Mouse (Mus musculus): ENCODE measurements around the gene Dynlt1c.
"Not testable (repeated sequence)": the region's sequence is repeated elsewhere in the genome, so short reads cannot be mapped to it uniquely, and the experiment has no call there.

Gene Dynlt1c

DNA sequence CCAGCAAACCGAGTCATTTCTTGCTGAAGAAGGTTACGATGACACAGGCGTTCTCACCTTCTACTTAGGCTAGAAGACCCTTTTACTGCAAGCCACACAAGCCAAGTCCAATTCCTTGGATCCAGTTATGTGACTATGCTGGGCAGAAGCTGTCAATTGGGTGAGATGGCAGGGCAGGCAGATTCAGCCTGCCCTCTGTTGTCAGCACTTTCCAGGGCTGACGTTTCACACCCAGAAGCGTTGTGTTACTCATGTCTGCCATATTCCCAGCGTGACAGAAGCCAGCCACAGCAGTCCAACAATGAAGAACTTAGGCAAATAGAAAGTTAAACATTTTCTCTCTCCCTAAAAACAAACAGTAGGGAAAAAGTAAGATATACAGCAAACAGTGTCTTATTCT lies 18.6 kb downstream of the Dynlt1c start:
- not testable (repeated sequence) for DNase-seq

DNA sequence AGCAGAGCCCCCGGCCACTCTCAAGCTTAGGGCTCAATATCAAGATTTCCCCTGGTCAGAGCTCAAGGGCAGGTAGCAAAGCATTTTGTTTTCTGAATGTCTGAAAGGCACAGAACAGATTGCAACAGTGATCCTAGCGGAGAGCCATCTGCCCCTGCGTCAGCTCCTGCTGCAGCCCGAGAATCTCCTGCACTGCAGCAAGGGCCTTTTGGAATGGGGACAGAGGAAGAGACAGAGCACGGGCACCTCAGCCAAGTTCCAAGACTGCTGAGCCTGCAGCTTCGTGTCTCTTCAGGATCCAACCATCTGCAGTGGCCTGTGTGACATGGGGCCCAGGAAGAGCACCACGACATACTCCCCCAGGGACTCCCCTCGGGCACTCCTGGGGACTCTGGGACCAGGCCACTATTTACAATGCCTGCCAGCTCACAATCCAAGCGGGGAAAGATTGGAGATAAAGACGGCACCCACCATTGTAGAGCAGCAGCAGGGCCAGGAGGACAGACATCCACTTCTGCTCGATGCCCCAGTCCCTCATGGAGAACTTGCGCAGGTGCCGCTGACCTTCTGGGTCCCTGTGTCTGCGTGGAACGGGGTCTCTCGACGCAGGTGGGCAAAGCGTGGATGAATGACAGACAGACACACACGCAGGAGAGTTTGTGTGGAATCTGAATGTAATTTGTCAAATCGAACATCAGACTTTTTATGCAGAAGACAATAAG lies 19.4 kb downstream of the Dynlt1c start:
- not testable (repeated sequence) for DNase-seq

DNA sequence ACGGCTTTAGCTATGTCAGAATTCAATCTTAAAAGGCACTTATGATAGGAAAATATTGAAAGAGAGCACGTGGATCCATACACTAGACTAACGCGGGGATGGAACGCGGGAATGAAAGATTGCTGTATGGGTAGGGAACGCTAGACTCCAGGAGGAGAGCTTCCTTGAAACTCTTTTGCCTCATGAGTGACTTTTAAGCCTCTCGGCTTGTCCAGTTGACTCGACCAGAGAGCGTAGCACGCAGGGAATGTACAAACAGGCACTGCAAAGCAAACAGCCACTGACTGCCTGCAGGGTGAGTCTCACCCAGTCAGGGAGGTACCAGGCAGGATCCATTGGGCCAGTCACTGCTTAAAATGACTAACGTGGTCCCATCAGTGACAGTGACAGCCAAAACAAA lies 20.5 kb downstream of the Dynlt1c start:
- DNase-seq: not testable (repeated sequence)

DNA sequence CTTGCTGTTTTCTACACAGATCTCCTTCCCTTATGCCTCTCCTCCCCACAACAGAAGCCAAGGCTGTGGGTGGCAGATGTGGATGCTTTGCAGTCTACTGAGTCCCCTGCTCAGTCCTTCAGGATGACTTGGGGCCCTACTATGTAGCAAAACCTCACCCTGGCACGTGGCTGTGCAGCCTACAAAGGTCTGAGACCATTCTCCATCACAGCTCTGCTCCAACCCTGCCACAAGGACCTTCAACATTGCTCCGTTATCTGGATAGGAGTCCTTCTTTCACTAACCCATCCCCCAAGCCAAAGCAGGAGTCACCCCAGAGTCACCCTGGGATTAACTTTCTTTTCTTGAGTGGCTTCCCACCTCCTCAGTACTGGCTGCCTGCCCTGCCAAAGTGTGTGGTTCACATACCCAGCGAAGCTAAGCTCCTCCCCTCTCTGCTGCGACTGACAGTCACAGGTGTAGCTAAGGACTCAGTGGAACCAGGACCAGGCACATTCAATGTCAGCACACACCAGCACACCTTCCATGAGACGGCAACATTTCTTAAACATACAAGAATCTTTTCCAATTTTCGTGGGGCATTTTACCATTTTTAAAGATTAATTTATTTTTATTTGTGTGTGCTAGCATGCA lies 23.6 kb downstream of the Dynlt1c start:
- not testable (repeated sequence) for DNase-seq

DNA sequence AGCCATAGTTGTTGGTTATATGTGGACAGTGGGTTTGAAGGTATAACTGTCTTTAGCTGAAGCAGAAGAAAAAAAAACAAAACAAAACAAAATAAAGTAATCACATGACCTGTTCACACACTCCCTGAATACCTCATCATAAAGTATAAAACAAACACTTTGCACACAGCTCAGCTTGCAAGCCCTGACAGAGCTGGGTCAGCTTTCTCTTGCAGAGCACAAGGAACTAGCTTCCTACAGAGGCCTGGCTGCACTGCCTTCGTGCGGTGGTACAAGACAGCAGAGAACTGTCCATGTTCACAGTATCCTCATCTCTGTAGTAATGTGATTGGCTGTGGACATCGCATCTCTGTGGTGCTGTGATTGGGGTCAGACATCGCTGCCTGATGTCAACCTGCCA lies 28.9 kb downstream of the Dynlt1c start:
- DNase-seq: not testable (repeated sequence)

DNA sequence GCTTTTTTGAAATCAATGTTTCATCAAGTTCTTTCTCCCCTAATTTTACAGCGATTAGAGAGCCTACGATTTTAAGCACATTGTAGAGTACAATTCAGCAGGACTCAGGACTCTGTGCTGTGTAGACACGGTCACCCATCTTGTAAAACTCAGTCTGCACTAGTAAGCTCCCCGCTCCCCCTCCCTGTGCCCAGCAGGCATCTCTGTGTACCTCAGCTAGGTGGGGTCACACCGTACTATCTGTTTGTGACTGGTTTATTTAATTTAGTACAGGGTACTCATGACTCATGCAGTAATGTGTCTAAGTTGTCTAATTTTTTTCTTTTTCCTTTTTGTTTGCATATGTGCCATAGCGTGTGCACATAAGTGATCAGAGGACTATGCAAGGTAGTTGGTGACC lies 31.4 kb downstream of the Dynlt1c start:
- DNase-seq: not testable (repeated sequence)

DNA sequence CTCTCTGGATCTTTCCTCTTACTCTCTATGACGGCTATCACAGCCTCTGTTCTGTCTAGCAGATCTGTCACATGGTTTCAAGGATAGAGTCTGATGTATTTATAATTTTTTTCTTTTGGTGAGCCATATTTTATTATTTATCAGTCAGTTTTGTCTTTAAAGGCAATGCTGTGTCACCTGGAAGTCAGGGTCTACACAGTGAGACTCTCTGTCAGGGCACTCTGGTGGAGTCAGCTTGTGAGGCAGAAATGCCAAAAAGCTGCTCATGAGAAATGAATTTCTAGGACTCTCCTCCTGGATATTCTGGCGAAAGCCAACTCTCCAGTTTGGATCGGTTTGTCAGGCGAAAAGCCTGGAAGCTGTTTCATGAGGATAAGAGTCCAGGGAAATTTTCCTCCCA lies 34.3 kb downstream of the Dynlt1c start:
- DNase-seq: not testable (repeated sequence)

DNA sequence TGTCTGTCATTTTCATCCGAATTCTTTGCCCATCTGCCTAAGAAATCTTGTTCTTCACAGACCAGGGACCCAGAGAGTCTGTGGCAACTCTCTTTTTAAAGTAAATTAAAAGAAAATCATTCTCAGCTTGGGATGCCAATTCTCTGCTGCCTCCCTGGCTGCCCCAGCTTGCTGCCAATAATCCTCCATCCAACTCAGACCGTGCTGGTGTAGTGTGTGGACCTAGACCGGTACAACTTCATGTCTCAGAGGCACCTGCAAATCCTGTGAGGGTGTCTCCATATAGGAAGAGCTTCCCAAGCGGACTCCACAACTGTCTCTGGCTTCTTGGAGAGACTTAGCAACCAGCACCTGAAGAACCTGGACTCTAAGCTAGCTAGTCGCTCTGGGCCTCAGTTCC lies 35.4 kb downstream of the Dynlt1c start:
- DNase-seq: no peak

DNA sequence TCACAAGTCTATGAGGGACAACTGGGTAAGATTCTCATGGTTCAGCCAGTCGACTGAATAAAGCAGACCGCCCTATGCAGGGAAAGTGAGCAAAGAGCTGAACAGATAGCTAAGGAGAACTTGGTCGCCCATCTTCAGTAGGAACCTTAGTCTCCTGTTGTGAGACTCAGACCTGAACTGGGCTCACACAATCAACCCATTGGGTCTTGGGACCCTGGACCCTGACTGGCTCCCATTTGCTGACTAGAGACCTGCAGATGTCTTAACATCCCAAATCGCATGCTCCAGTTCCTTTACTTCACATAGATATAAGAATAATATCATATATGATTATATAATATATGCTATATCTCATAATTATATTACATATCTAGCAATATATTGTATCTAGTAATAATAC lies 36.0 kb downstream of the Dynlt1c start:
- not testable (repeated sequence) for DNase-seq

DNA sequence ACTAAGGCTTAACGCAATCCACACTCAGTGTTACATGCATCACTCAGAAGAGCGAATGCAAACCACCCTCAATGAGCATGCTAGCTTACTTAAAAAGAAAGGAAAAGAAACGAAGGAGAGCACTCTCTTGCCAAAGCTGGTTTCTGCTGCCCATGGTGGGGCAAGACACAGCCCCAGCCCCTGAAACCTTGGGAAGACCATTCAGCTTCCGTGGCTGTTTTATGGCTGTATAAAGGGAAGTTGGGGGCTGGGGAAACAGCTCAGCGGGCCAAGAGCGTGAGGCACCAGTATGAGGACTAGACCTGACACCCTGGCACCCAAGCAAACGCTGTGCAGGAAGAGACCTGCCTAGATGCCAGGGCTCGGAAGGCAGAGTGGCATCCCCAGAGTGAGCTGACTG lies 37.0 kb downstream of the Dynlt1c start:
- not testable (repeated sequence) for DNase-seq

DNA sequence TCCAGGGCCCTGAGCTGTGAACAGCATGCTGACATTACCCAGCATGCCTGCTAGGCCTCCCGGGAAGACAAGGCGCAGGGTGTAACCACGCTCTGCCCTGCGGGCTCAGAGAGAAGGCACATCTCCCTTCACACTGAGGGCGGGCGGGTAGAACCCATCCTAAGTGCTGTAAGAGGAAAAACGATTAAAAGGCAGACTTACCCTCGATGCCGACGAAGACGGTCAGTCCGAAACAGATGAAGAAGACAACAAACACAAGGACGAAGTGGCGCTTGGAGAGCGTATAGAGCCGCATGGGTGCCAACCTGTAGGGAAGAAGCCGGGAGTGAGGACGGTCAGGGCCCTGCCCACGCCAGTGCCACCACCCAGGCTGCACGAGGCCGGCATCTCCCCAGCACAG lies 38.0 kb downstream of the Dynlt1c start:
- not testable (repeated sequence) for DNase-seq

DNA sequence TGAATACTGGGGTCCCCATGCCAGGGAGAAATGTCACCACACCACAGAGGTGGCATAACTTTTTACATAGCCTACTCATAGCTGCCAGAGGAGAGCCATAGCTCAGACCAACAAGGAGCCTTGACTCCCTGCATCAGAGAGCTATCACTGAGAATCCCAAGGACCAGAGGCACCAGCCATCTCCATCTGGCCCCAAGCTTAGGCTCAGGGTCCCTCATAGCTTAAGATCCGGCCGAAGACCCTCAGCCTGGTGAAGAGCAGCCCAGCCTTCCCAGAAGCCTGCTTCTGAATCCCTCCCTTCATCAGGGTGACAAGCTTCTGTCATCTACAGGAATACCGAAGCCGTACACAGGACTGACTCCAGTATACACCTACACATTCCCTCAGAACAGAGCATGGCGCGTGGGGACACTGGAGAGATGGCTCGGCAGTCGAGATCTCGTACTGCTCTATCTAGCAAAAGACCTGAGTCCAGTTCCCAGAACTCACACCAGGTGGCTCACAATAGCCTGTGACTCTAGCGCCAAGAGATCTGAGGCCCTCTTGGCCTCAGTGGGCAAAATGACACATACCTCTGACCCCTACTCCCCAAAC lies 38.7 kb downstream of the Dynlt1c start:
- DNase-seq: not testable (repeated sequence)

DNA sequence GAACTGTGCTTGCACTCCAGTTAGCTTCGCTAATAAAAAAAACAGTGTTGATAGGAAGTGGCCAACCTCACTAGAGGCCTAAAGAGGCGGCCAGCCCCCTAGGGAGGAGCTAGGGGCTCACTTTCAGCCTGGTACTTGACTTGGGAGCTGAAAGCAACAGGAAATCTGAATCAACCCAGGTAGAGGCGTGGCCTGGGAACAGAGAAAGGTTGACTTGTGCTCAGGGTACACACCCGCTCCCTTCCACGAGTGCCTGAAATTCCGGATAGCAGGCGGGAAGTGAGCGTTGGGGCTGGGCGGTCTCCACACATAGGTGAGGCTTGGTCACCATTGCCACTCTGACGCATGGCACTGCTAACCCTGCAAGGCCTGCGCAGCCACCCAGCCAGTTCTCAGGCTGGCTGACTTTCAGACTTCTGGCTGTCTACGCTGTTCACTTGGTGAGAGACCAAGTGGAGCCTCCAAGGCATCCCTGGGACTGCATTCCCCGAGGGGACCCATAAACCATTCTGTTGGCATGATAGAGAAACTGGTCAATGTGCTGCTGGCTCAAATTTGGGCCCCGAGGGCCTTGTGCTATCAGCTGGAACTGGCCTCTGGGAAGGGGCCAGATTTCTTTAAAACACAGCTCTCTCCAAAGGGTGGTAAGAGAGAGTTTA lies 39.4 kb downstream of the Dynlt1c start:
- not testable (repeated sequence) for DNase-seq

DNA sequence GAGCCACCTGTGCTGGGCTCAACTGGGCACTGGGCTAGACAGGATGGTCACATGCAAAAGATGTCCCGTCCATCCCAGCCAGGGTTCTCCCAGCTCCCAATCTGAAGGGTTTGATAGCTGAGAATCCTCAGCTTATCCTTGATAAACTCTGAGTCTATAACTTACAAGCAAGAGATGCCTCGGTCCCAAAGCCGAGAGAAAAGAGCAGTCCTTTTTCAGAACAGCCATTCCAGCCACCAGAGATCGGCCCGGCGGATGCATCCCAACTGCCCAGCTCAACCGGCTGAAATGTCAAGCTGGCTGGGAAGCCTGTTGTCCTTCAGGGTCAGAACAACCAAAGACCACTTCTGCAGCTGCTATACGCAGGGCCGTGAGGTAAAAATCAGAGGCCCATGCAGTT lies 42.7 kb downstream of the Dynlt1c start:
- DNase-seq: not testable (repeated sequence)

DNA sequence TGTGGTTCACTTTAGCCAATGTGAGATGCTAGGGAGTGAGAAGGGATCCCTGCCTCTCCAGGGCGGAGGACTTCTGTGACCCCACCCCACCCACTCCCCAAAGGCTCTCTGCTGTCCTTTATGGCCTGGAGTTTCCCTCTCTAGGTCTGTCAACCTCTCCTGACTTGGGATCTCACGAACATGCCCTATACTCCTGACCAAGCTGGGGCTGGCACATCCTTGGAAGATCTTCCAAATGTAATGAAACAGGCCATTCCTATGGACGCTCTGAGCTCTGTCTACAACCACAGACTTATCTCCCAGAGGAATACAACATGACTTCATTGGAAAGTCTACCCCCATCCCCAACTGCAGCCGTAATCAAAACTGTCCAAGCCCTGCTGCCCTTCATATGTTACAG lies 43.2 kb downstream of the Dynlt1c start:
- DNase-seq: not testable (repeated sequence)

DNA sequence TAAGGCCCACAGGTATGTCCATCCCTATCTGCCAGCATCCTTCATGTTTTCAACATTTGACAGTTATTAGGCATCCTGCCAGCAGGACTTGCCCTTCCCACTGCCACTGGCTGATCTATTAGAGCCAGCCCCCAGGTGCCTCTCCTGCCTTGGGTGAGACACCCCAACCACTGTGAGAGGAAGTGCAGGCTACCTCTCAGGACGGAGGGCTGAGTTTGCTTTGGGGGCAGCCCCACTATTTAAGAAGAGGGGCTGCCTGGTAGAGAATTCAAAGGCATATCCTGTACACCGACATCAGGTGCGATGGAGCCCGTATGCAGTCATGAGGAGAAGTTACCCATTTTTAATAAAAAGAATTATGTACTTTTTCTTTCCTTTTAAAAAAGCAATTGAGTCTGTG lies 44.2 kb downstream of the Dynlt1c start:
- not testable (repeated sequence) for DNase-seq

DNA sequence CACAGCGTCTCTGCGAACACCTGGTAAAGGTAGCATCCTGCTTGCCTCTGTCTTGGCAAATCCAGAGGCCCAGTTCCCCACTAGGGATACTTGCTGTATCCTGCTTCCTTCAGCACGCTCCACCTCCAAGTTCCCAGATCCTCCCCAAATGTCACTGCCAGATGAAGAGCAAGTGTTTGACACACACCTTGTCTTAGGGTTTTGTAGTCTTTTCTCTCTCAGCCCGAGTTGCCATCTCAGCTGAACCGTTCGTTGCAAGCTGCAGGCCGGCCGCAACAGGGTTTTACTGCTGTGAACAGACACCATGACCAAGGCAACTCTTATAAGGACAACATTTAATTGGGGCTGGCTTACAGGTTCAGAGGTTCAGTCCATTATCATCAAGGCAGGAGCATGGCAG lies 45.4 kb downstream of the Dynlt1c start:
- not testable (repeated sequence) for DNase-seq

DNA sequence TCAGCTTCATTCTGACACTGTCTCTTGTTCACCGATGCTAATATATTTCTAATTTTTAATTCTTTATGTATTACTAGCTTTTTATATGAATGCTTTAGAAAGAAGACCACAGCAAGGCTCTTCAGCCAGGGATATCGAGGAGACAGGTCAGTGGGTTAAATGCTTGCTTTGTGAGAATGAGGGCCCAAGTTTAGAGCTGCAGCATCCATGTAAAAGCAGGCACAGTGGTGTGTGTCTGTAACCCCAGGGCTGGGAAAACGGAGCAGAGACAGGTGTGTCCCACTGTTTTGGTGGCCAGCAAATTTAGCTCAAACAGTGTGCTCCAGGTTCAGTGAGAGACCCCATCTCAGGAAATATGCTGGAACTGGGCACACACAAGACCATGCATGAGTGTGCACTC lies 46.0 kb downstream of the Dynlt1c start:
- DNase-seq: not testable (repeated sequence)

DNA sequence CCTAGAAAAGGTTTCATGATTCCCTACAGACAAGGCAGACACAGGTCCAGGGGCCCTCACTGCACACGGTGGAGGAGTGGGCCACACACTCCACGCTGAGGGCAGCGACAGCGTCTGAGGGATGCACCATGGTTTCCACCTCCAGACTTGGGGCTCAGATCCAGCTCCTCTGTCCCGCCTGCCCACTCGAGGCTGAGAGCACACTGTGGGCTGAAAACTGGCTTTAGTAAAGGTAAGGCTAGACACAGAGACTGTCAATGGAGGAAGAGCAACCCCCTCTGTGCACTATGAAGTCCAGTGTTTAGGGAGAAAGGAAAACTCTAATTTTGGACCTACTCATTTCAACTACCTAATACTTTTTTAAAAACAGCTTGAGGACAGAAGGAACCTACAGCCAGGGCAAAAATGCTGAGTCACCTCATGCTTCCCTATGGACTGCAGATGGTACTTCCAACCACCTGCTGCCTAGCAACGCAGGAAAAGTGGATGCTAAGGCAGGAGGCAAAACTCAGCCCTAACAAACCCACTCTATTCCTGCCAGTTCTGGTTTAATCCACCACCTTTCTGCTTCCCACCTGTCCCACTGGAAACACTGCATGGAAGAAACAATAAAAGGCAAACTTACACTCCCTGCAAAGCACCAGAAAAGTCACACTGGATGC lies 49.6 kb downstream of the Dynlt1c start:
- not testable (repeated sequence) for DNase-seq

DNA sequence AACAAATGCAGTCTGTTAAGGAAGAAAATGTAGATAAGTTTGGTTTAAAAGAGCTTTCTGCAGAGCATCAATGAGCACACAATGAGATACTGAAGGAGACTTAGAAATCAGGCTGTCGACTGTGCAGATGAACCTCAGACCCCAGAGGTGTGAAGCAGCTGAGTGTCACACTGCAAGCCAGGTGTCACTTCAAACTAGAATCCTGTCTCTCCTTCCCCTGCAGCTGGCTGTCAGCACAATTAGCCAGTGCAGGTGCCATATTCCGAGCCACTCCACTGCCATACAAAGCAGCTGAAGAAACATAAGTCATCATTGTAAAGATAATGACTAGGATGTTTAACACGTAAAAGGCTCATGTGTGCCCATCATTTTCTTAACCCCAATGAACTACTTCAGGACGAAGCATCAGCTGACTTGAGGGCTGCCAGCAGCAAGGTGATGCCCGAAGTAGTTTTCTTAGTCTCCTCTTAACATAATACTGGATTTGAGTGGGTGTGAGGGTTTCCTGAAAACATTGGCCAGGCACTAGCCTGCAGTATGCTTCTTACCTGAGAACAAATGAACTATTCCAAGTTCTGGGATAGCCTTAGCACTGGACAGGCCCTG lies 52.0 kb downstream of the Dynlt1c start:
- peak; percentile 38 for DNase-seq

DNA sequence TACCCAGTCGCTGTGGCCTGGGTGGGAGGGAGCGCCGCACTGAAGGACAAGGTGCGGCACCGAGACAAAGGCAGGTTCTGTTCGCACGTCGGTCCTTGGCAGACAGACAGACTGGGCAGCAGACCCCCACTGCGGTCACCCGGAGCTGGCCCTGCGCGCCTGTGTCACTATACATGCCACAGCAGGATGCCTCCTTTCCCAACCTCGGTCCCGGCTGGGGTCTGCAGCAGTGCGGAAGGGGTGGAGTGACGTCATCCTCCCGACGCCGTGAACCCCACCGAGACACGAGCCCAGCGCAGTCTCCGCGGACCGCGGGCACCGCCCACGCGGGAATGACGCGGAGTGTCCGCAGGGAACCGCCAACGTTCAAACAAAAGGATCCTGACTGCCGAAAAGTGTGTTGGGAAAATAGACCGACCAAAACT lies 53.6 kb downstream of the Dynlt1c start:
- peak; percentile 71 for DNase-seq

DNA sequence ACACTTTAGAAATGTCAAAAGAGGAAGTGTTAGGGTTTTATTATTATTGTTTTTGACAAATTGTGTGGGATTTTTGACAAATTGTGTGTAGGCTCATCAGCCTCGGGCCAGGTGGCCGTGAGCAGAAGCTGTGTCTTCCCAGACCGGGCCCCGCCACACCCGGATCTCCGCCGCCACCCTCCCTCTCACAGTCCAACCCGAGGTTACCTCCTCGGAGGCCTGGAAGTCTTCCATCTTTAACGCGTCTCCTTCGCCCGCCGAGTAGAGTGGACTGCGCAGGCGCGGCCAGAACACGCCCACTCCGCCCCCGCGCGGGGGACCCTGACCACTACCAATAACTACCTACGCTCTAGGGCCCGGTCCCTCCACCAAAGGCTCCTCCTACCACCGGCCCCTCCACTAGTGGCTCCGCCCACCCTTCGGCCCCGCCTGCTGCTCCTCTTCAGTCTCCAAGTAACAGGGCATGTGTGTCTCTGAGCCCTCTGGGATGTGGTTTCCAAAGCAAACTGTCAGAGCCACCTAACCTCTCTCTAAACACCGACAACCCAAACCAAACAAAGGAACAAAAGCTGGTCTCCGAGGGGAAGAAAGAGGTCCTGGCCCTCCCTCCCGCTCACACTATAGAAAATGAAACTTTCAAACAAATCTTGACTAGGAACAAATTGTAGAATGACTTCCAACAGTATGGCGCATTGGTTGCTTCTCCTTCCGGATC lies 54.3 kb downstream of the Dynlt1c start, which contains the start of gene Dynlt1f:
Gene Dynlt1f, minus strand, starts transcription at position 334 of the 715 bp plus-strand sequence.
- DNase-seq: peak; percentile 83

Measured in thymus, postnatal 25 days (tissue).